Mouse (Mus musculus): ENCODE measurements at regions not wholly inside any gene's neighbourhood (a gene's known extent, or its start where the extent isn't known, plus 50 kb on each side); places are given as distances from the start of the nearest gene placed in this dataset.

- no peak overlapping the region for H3K27ac ChIP-seq (ENCODE audit: low read length)
- no peaks in the 10 kb centered on the region for H3K36me3 ChIP-seq (ENCODE audit: control insufficient read depth, insufficient read depth)
- no peak overlapping the region for H3K4me3 ChIP-seq (replicated peaks; ENCODE audit: low read length)
- no peaks in the 10 kb centered on the region for H3K4me1 ChIP-seq (replicated peaks; ENCODE audit: control insufficient read depth, insufficient read depth, low read length)
- no peaks in the 10 kb centered on the region for H3K9me3 ChIP-seq (ENCODE audit: control insufficient read depth, low read length)
- no peak overlapping the region for H3K4me2 ChIP-seq (ENCODE audit: low read length)
- no peak overlapping the region for H3K9ac ChIP-seq (replicated peaks; ENCODE audit: low read depth, low read length)
- 95% methylated on average over 1 of the region's 1 CpGs for WGBS
- H3K27me3 ChIP-seq (replicated peaks; ENCODE audit: control insufficient read depth, insufficient read depth, low read length), result no peaks in the 10 kb centered on the region
- no peak for ATAC-seq
Measured at GRCm38 (mm10) chr5:49909483-49909882, 149.3 kb downstream of the Adgra3 start.

GRCm38 (mm10) chr5:49896106-49896505 lies 162.7 kb downstream of the Adgra3 start:
- no peak for ATAC-seq
- H3K4me1 ChIP-seq (replicated peaks; ENCODE audit: control insufficient read depth, insufficient read depth, low read length), result no peaks in the 10 kb centered on the region
- H3K27me3 ChIP-seq (replicated peaks; ENCODE audit: control insufficient read depth, insufficient read depth, low read length), result no peaks in the 10 kb centered on the region
- no peak overlapping the region for H3K9ac ChIP-seq (replicated peaks; ENCODE audit: low read depth, low read length)
- H3K4me2 ChIP-seq (ENCODE audit: low read length), result no peak overlapping the region
- H3K27ac ChIP-seq (ENCODE audit: low read length), result no peak overlapping the region
- WGBS, result 85% methylated on average over 5 of the region's 5 CpGs
- H3K9me3 ChIP-seq (ENCODE audit: control insufficient read depth, low read length), result no peaks in the 10 kb centered on the region
- H3K4me3 ChIP-seq (replicated peaks; ENCODE audit: low read length), result no peak overlapping the region
- H3K36me3 ChIP-seq (ENCODE audit: control insufficient read depth, insufficient read depth), result no peaks in the 10 kb centered on the region

GRCm38 (mm10) chr5:49880383-49880782 lies 178.4 kb downstream of the Adgra3 start:
- 15% methylated on average over 2 of the region's 2 CpGs for WGBS
- H3K4me1 ChIP-seq (replicated peaks; ENCODE audit: control insufficient read depth, insufficient read depth, low read length), result no peaks in the 10 kb centered on the region
- 0 out of 2 replicates have a peak, but pooled peaks have one; percentile 36 for ATAC-seq
- H3K27ac ChIP-seq (ENCODE audit: low read length), result no peak overlapping the region
- H3K9me3 ChIP-seq (ENCODE audit: control insufficient read depth, low read length), result no peaks in the 10 kb centered on the region
- no peaks in the 10 kb centered on the region for H3K27me3 ChIP-seq (replicated peaks; ENCODE audit: control insufficient read depth, insufficient read depth, low read length)
- H3K9ac ChIP-seq (replicated peaks; ENCODE audit: low read depth, low read length), result no peak overlapping the region
- H3K36me3 ChIP-seq (ENCODE audit: control insufficient read depth, insufficient read depth), result no peaks in the 10 kb centered on the region
- H3K4me3 ChIP-seq (replicated peaks; ENCODE audit: low read length), result no peak overlapping the region
- H3K4me2 ChIP-seq (ENCODE audit: low read length), result no peak overlapping the region

- Histone ChIP-seq H3K4me2 (ENCODE audit: low read length) (no peak overlapping the region), H3K27me3 (replicated peaks; ENCODE audit: control insufficient read depth, insufficient read depth, low read length) (no peaks in the 10 kb centered on the region), H3K27ac (ENCODE audit: low read length) (no peak overlapping the region), H3K9ac (replicated peaks; ENCODE audit: low read depth, low read length) (no peak overlapping the region), H3K36me3 (ENCODE audit: control insufficient read depth, insufficient read depth) (no peaks in the 10 kb centered on the region), H3K4me3 (replicated peaks; ENCODE audit: low read length) (no peak overlapping the region), H3K4me1 (replicated peaks; ENCODE audit: control insufficient read depth, insufficient read depth, low read length) (no peaks in the 10 kb centered on the region), H3K9me3 (ENCODE audit: control insufficient read depth, low read length) (no peaks in the 10 kb centered on the region)
- WGBS, result 4% methylated on average over 1 of the region's 1 CpGs
- ATAC-seq, result no peak
Measured at GRCm38 (mm10) chr5:49876240-49876639, 182.6 kb downstream of the Adgra3 start.

- Histone ChIP-seq H3K27ac (ENCODE audit: low read length) (no peak overlapping the region), H3K36me3 (ENCODE audit: control insufficient read depth, insufficient read depth) (no peaks in the 10 kb centered on the region), H3K4me2 (ENCODE audit: low read length) (no peak overlapping the region), H3K27me3 (replicated peaks; ENCODE audit: control insufficient read depth, insufficient read depth, low read length) (no peaks in the 10 kb centered on the region), H3K4me3 (replicated peaks; ENCODE audit: low read length) (no peak overlapping the region), H3K4me1 (replicated peaks; ENCODE audit: control insufficient read depth, insufficient read depth, low read length) (no peaks in the 10 kb centered on the region), H3K9ac (replicated peaks; ENCODE audit: low read depth, low read length) (no peak overlapping the region), H3K9me3 (ENCODE audit: control insufficient read depth, low read length) (no peaks in the 10 kb centered on the region)
- no peak for ATAC-seq
- WGBS, result 43% methylated on average over 1 of the region's 1 CpGs
Measured at GRCm38 (mm10) chr5:49857202-49857601, 201.6 kb downstream of the Adgra3 start.

- Histone ChIP-seq H3K27ac (ENCODE audit: low read length) (no peak overlapping the region), H3K9ac (replicated peaks; ENCODE audit: low read depth, low read length) (no peak overlapping the region), H3K4me2 (ENCODE audit: low read length) (no peak overlapping the region), H3K4me1 (replicated peaks; ENCODE audit: control insufficient read depth, insufficient read depth, low read length) (no peaks in the 10 kb centered on the region), H3K36me3 (ENCODE audit: control insufficient read depth, insufficient read depth) (no peaks in the 10 kb centered on the region), H3K4me3 (replicated peaks; ENCODE audit: low read length) (no peak overlapping the region), H3K27me3 (replicated peaks; ENCODE audit: control insufficient read depth, insufficient read depth, low read length) (no peaks in the 10 kb centered on the region), H3K9me3 (ENCODE audit: control insufficient read depth, low read length) (no peaks in the 10 kb centered on the region)
- ATAC-seq, result no peak
- WGBS, result 87% methylated on average over 2 of the region's 2 CpGs
Measured at GRCm38 (mm10) chr5:49856036-49856435, 202.8 kb downstream of the Adgra3 start.

GRCm38 (mm10) chr5:49848680-49849079 lies 210.1 kb downstream of the Adgra3 start:
- Histone ChIP-seq H3K4me3 (replicated peaks; ENCODE audit: low read length) (no peak overlapping the region), H3K4me1 (replicated peaks; ENCODE audit: control insufficient read depth, insufficient read depth, low read length) (no peaks in the 10 kb centered on the region)
- ATAC-seq, result peak; percentile 58; the same call in 1 of the 2 replicates

GRCm38 (mm10) chr5:49848174-49848573 lies 210.6 kb downstream of the Adgra3 start:
- H3K27me3 ChIP-seq (replicated peaks; ENCODE audit: control insufficient read depth, insufficient read depth, low read length), result no peaks in the 10 kb centered on the region
- no peaks in the 10 kb centered on the region for H3K9me3 ChIP-seq (ENCODE audit: control insufficient read depth, low read length)
- no peak overlapping the region for H3K4me3 ChIP-seq (replicated peaks; ENCODE audit: low read length)
- H3K36me3 ChIP-seq (ENCODE audit: control insufficient read depth, insufficient read depth), result no peaks in the 10 kb centered on the region
- H3K27ac ChIP-seq (ENCODE audit: low read length), result no peak overlapping the region
- H3K4me1 ChIP-seq (replicated peaks; ENCODE audit: control insufficient read depth, insufficient read depth, low read length), result no peaks in the 10 kb centered on the region
- no peak overlapping the region for H3K9ac ChIP-seq (replicated peaks; ENCODE audit: low read depth, low read length)
- no peak overlapping the region for H3K4me2 ChIP-seq (ENCODE audit: low read length)
- peak; percentile 8; the same call in 1 of the 2 replicates for ATAC-seq

More at GRCm38 (mm10) chr5:49848680-49849079, 210.1 kb downstream of the Adgra3 start:
- Histone ChIP-seq H3K9me3 (ENCODE audit: control insufficient read depth, low read length) (no peaks in the 10 kb centered on the region), H3K27me3 (replicated peaks; ENCODE audit: control insufficient read depth, insufficient read depth, low read length) (no peaks in the 10 kb centered on the region), H3K4me2 (ENCODE audit: low read length) (no peak overlapping the region), H3K9ac (replicated peaks; ENCODE audit: low read depth, low read length) (no peak overlapping the region), H3K27ac (ENCODE audit: low read length) (no peak overlapping the region), H3K36me3 (ENCODE audit: control insufficient read depth, insufficient read depth) (no peaks in the 10 kb centered on the region)
- WGBS, result 43% methylated on average over 5 of the region's 5 CpGs

- H3K27me3 ChIP-seq (replicated peaks; ENCODE audit: control insufficient read depth, insufficient read depth, low read length), result no peaks in the 10 kb centered on the region
- 79% methylated on average over 5 of the region's 5 CpGs for WGBS
- no peaks in the 10 kb centered on the region for H3K36me3 ChIP-seq (ENCODE audit: control insufficient read depth, insufficient read depth)
- no peak overlapping the region for H3K9ac ChIP-seq (replicated peaks; ENCODE audit: low read depth, low read length)
- no peak overlapping the region for H3K4me2 ChIP-seq (ENCODE audit: low read length)
- H3K4me1 ChIP-seq (replicated peaks; ENCODE audit: control insufficient read depth, insufficient read depth, low read length), result no peaks in the 10 kb centered on the region
- no peaks in the 10 kb centered on the region for H3K9me3 ChIP-seq (ENCODE audit: control insufficient read depth, low read length)
- no peak overlapping the region for H3K4me3 ChIP-seq (replicated peaks; ENCODE audit: low read length)
- no peak overlapping the region for H3K27ac ChIP-seq (ENCODE audit: low read length)
- no peak for ATAC-seq
Measured at GRCm38 (mm10) chr5:49818832-49819231, 240.0 kb downstream of the Adgra3 start.

GRCm38 (mm10) chr5:49816751-49817150 lies 242.1 kb downstream of the Adgra3 start:
- Histone ChIP-seq H3K27ac (ENCODE audit: low read length) (no peak overlapping the region), H3K9me3 (ENCODE audit: control insufficient read depth, low read length) (no peaks in the 10 kb centered on the region), H3K4me3 (replicated peaks; ENCODE audit: low read length) (no peak overlapping the region), H3K4me2 (ENCODE audit: low read length) (no peak overlapping the region), H3K36me3 (ENCODE audit: control insufficient read depth, insufficient read depth) (no peaks in the 10 kb centered on the region), H3K27me3 (replicated peaks; ENCODE audit: control insufficient read depth, insufficient read depth, low read length) (no peaks in the 10 kb centered on the region), H3K4me1 (replicated peaks; ENCODE audit: control insufficient read depth, insufficient read depth, low read length) (0 out of 2 replicates have a peak, but pooled peaks cover 2% of the 10 kb centered on the region), H3K9ac (replicated peaks; ENCODE audit: low read depth, low read length) (no peak overlapping the region)
- WGBS, result 75% methylated on average over 3 of the region's 3 CpGs
- no peak for ATAC-seq
